Mouse (Mus musculus): ENCODE data around the gene Slc25a29. TPM values are rescaled to one million over a fixed set of nuclear protein-coding genes. Genes with fewer than 3 reads are reported as not detected.
A peak's percentile ranks its signal among the peaks of the same experiment; 100 is the strongest.

Slc25a29 gene
- polyA plus RNA-seq, 1 experiment from 2014 or later, result 9.0 TPM

GRCm38 (mm10) chr12:108780108-108780877, 55.4 kb downstream of the Slc25a29 start:
- Histone ChIP-seq H3K27ac (ENCODE audit: low read depth, low read length) (no peak overlapping the region), H3K4me1 (ENCODE audit: control insufficient read depth, insufficient read depth, low read length) (no peaks in the 10 kb centered on the region), H3K27me3 (ENCODE audit: control insufficient read depth, insufficient read depth, low read length) (no peaks in the 10 kb centered on the region), H3K9ac (ENCODE audit: low read depth, low read length) (no peak overlapping the region), H3K36me3 (ENCODE audit: control insufficient read depth, insufficient read depth, low read length) (peaks cover 8% of the 10 kb centered on the region; the same call in 1 of the 2 replicates), H3K4me2 (replicated peaks; ENCODE audit: low read depth, low read length) (no peak overlapping the region), H3K9me3 (ENCODE audit: control insufficient read depth, low read length) (peaks cover 8% of the 10 kb centered on the region), H3K4me3 (ENCODE audit: low read length) (no peak overlapping the region)
- no peak for ATAC-seq (ENCODE audit: low FRiP score, low TSS enrichment)
- WGBS, result 94% methylated on average over 7 of the region's 7 CpGs

MicroRNAs encoded within 50 kb of the gene (microRNA counts, 519-probe panel; counts per million panel counts)
- microRNA mmu-miR-345-3p, result not detected
- microRNA mmu-miR-345-5p, result 4,011 counts per million, percentile 23 among the panel's probes with 10 or more counts

Small RNA genes lying within 50 kb of the gene (microRNA-seq; reads per million reads assigned to microRNA genes)
- 113 reads per million, percentile 56 among the genes with 10 or more reads in this experiment for gene Mir345

Other genes starting within 250 kb of the Slc25a29 start
- 6.6 and 7.3 TPM in 2 replicates for gene Degs2, start 133.6 kb downstream of the Slc25a29 start, polyA plus RNA-seq (2014; fragmentation: Nextera tagmentation; extraction: Ambion mirVana)
- 23.2 and 24.2 TPM in 2 replicates for gene Yy1, start 42.9 kb downstream of the Slc25a29 start, polyA plus RNA-seq (2014; fragmentation: Nextera tagmentation; extraction: Ambion mirVana)
- 7.6 and 9.0 TPM in 2 replicates for gene Slc25a47, start 163 bp upstream of the Slc25a29 start, polyA plus RNA-seq (2014; fragmentation: Nextera tagmentation; extraction: Ambion mirVana)
- 3.4 and 6.0 TPM in 2 replicates for gene Wdr25, start 57.7 kb upstream of the Slc25a29 start, polyA plus RNA-seq (2014; fragmentation: Nextera tagmentation; extraction: Ambion mirVana)
- 62.4 and 107 TPM in 2 replicates for gene Wars, start 58.3 kb upstream of the Slc25a29 start, polyA plus RNA-seq (2014; fragmentation: Nextera tagmentation; extraction: Ambion mirVana)
- 5.7 and 6.2 TPM in 2 replicates for gene Begain, start 232.3 kb upstream of the Slc25a29 start, polyA plus RNA-seq (2014; fragmentation: Nextera tagmentation; extraction: Ambion mirVana)

Data from kidney, embryonic 14.5 days (tissue).